Mouse (Mus musculus) stomach, embryonic 16.5 days (tissue): ENCODE measurements at regions not wholly inside any gene's neighbourhood (a gene's known extent, or its start where the extent isn't known, plus 50 kb on each side); places are given as distances from the start of the nearest gene placed in this dataset.

Source experiments
- ATAC-seq: fragments of 200-750 bp; cut with Nextera tagmentation; 2 replicates; pipeline ENCODE4 v1.8.0; 2017; ENCODE audit warnings: moderate number of reproducible peaks, moderate TSS enrichment; ENCODE audit not compliant: insufficient read depth, low FRiP score
- H3K27ac ChIP-seq: fragments of 300-500 bp; sonication (generic); 2 replicates; pipeline ENCODE4 v1.5.1; 2014; ENCODE audit warnings: low read length
- H3K27me3 ChIP-seq: fragments of 300-500 bp; sonication (generic); 2 replicates; pipeline ENCODE4 v1.6.1; 2014; ENCODE audit warnings: low read length, control low read depth, mixed read lengths; ENCODE audit not compliant: control insufficient read depth, insufficient read depth
- H3K36me3 ChIP-seq: fragments of 300-500 bp; sonication (generic); 2 replicates; pipeline ENCODE4 v1.6.1; 2014; ENCODE audit warnings: low read length; ENCODE audit not compliant: control insufficient read depth, insufficient read depth
- H3K4me1 ChIP-seq: fragments of 300-500 bp; sonication (generic); 2 replicates; pipeline ENCODE4 v1.6.1; 2014; ENCODE audit warnings: low read length, control low read depth, mixed read lengths; ENCODE audit not compliant: control insufficient read depth, insufficient read depth
- H3K4me2 ChIP-seq: fragments of 300-500 bp; sonication (generic); 2 replicates; pipeline ENCODE4 v1.6.1; 2014; ENCODE audit warnings: low read depth, low read length, mixed read lengths
- H3K4me3 ChIP-seq: fragments of 300-500 bp; sonication (generic); replicated peaks from 2 replicates; pipeline ENCODE4 v1.5.1; 2014; ENCODE audit warnings: mild to moderate bottlenecking, low read length
- H3K9ac ChIP-seq: fragments of 300-500 bp; sonication (generic); 2 replicates; pipeline ENCODE4 v1.6.1; 2014; ENCODE audit warnings: low read length
- H3K9me3 ChIP-seq: fragments of 300-500 bp; sonication (generic); replicated peaks from 2 replicates; pipeline ENCODE4 v1.6.1; 2016; ENCODE audit warnings: low read length, control low read depth; ENCODE audit not compliant: control insufficient read depth
- WGBS: fragments of 180-500 bp; shearing (Covaris S2); extraction: QIAGEN DNeasy Blood & Tissue Kit; methylation state at CpG from one replicate; pipeline ENCODE4 v1.1.7; 2014; 5-methylcytosine and 5-hydroxymethylcytosine counted together

GRCm38 (mm10) chrX:140269742-140270457 lies 72.2 kb upstream of the Frmpd3 start:
- Histone ChIP-seq H3K9ac (no peak overlapping the region), H3K36me3 (no peaks in the 10 kb centered on the region), H3K27ac (no peak overlapping the region), H3K4me1 (no peaks in the 10 kb centered on the region), H3K9me3 (no peaks in the 10 kb centered on the region), H3K27me3 (peaks cover 20% of the 10 kb centered on the region), H3K4me2 (no peak overlapping the region), H3K4me3 (no peak overlapping the region)
- no peak for ATAC-seq
- WGBS = 58% methylated on average over 5 of the region's 5 CpGs

GRCm38 (mm10) chrX:140277327-140277947 lies 64.6 kb upstream of the Frmpd3 start:
- WGBS = 20% methylated on average over 20 of the region's 54 CpGs
- peaks cover 50% of the 10 kb centered on the region for H3K27me3 ChIP-seq
- H3K36me3 ChIP-seq = no peaks in the 10 kb centered on the region
- no peaks in the 10 kb centered on the region for H3K9me3 ChIP-seq
- H3K9ac ChIP-seq = peak overlapping the region; percentile 51; the same call in 1 of the 2 replicates
- H3K4me2 ChIP-seq = peak overlapping the region; percentile 71
- H3K4me1 ChIP-seq = no peaks in the 10 kb centered on the region
- peak overlapping the region; percentile 48 for H3K4me3 ChIP-seq
- H3K27ac ChIP-seq = no peak overlapping the region
- peak; percentile 54; the same call in 1 of the 2 replicates for ATAC-seq

- H3K36me3 ChIP-seq = no peaks in the 10 kb centered on the region
- 12% methylated on average over 58 of the region's 69 CpGs for WGBS
- no peak for ATAC-seq
- no peak overlapping the region for H3K27ac ChIP-seq
- H3K4me3 ChIP-seq = peak overlapping the region; percentile 48
- no peaks in the 10 kb centered on the region for H3K4me1 ChIP-seq
- peak overlapping the region; percentile 51; the same call in 1 of the 2 replicates for H3K9ac ChIP-seq
- no peaks in the 10 kb centered on the region for H3K9me3 ChIP-seq
- H3K4me2 ChIP-seq = peak overlapping the region; percentile 71
- peaks cover 52% of the 10 kb centered on the region for H3K27me3 ChIP-seq
These were observed 63.9 kb upstream of the Frmpd3 start for GRCm38 (mm10) chrX:140277978-140278729.

GRCm38 (mm10) chrX:140279266-140279665 lies 62.8 kb upstream of the Frmpd3 start:
- Histone ChIP-seq H3K27ac (no peak overlapping the region), H3K4me1 (no peaks in the 10 kb centered on the region), H3K4me2 (no peak overlapping the region), H3K9ac (no peak overlapping the region), H3K9me3 (no peaks in the 10 kb centered on the region), H3K27me3 (peaks cover 48% of the 10 kb centered on the region), H3K36me3 (no peaks in the 10 kb centered on the region), H3K4me3 (no peak overlapping the region)
- no peak for ATAC-seq
- WGBS = 18% methylated on average over 6 of the region's 6 CpGs

GRCm38 (mm10) chrX:140280016-140280415 lies 62.0 kb upstream of the Frmpd3 start:
- no peaks in the 10 kb centered on the region for H3K36me3 ChIP-seq
- H3K9me3 ChIP-seq = no peaks in the 10 kb centered on the region
- H3K4me2 ChIP-seq = no peak overlapping the region
- H3K9ac ChIP-seq = no peak overlapping the region
- H3K4me3 ChIP-seq = no peak overlapping the region
- 18% methylated on average over 12 of the region's 12 CpGs for WGBS
- no peak for ATAC-seq
- H3K27me3 ChIP-seq = peaks cover 49% of the 10 kb centered on the region
- H3K27ac ChIP-seq = no peak overlapping the region
- H3K4me1 ChIP-seq = no peaks in the 10 kb centered on the region
